Mouse (Mus musculus) MEL (cell line): ENCODE data around the gene Sec24c. TPM values are rescaled to one million over a fixed set of nuclear protein-coding genes. Genes with fewer than 3 reads are reported as not detected.

Experiments
- DNase-seq: peaks from one replicate; pipeline ENCODE4 v3.0.0; 2011; ENCODE audit warnings: low read depth, low spot score
- H3K27ac ChIP-seq: 2 replicates; pipeline ENCODE4 v1.5.1; 2012; ENCODE audit warnings: low read depth, mild to moderate bottlenecking, control low read depth, low read length, moderate library complexity; ENCODE audit not compliant: control insufficient read depth
- H3K27me3 ChIP-seq, 2 experiments: fragments of 150-350 bp in 1 of 2; sonication (generic) in 1 of 2; 2 replicates each; pipeline ENCODE4 v1.6.1; 2012; ENCODE audit warnings: low read length in 2 of 2, mild to moderate bottlenecking in 2 of 2, improper control_type of control experiment in 1 of 2, moderate library complexity in 1 of 2; ENCODE audit not compliant: insufficient read depth in 2 of 2, control insufficient read depth in 1 of 2
- H3K36me3 ChIP-seq, 2 experiments: 2 replicates each; pipeline ENCODE4 v1.6.1; 2012 to 2014; ENCODE audit warnings: low read length in 2 of 2, improper control_type of control experiment in 1 of 2, inconsistent platforms in 1 of 2, mild to moderate bottlenecking in 1 of 2; ENCODE audit not compliant: insufficient read depth in 2 of 2, control insufficient read depth in 1 of 2
- H3K4me1 ChIP-seq, 2 experiments: fragments of 150-350 bp in 1 of 2; sonication (generic) in 1 of 2; 2 replicates each; pipeline ENCODE4 v1.6.1; 2012; ENCODE audit warnings: low read length in 2 of 2, improper control_type of control experiment in 1 of 2, mild to moderate bottlenecking in 1 of 2; ENCODE audit not compliant: insufficient read depth in 2 of 2, control insufficient read depth in 1 of 2
- H3K4me3 ChIP-seq, 2 experiments: fragments of 150-350 bp in 1 of 2; sonication (generic) in 1 of 2; 2 replicates each; pipeline ENCODE4 v1.5.1; 2012; ENCODE audit warnings: low read depth in 2 of 2, low read length in 2 of 2, mild to moderate bottlenecking in 2 of 2, moderate library complexity in 2 of 2, control low read depth in 1 of 2, improper control_type of control experiment in 1 of 2; ENCODE audit not compliant: control insufficient read depth in 1 of 2, insufficient read depth in 1 of 2
- H3K79me2 ChIP-seq: 2 replicates; pipeline ENCODE4 v1.6.1; 2012; ENCODE audit warnings: mild to moderate bottlenecking, low read length, moderate library complexity; ENCODE audit not compliant: control insufficient read depth, poor library complexity, insufficient read depth
- H3K9ac ChIP-seq: 2 replicates; pipeline ENCODE4 v1.6.1; 2012; ENCODE audit warnings: low read depth, mild to moderate bottlenecking, control low read depth, low read length, moderate library complexity; ENCODE audit not compliant: control insufficient read depth, poor library complexity, severe bottlenecking
- H3K9me3 ChIP-seq: fragments of 150-350 bp; sonication (generic); replicated peaks from 2 replicates; pipeline ENCODE4 v1.6.1; 2012; ENCODE audit warnings: mild to moderate bottlenecking, low read length, improper control_type of control experiment, moderate library complexity; ENCODE audit not compliant: insufficient read depth
- CHD1 ChIP-seq: IDR thresholded peaks from 2 replicates; pipeline ENCODE4 v1.6.1; 2012; ENCODE audit warnings: low read depth, mild to moderate bottlenecking, inconsistent platforms, low read length, improper control_type of control experiment
- NELFE ChIP-seq: IDR thresholded peaks from 2 replicates; pipeline ENCODE4 v1.6.1; 2011; ENCODE audit warnings: low read depth, low read length, improper control_type of control experiment
- POLR2A ChIP-seq, 2 experiments: IDR thresholded peaks; 2 replicates each; pipeline ENCODE4 v1.6.1; 2011 to 2012; ENCODE audit warnings: low read length in 2 of 2, mild to moderate bottlenecking in 2 of 2, control low read depth in 1 of 2, improper control_type of control experiment in 1 of 2, low read depth in 1 of 2, moderate library complexity in 1 of 2; ENCODE audit not compliant: control insufficient read depth in 1 of 2, insufficient read depth in 1 of 2, poor library complexity in 1 of 2
- SMC3 ChIP-seq: IDR thresholded peaks from 2 replicates; pipeline ENCODE4 v1.6.1; 2011; ENCODE audit warnings: low read depth, low read length, improper control_type of control experiment
- TBP ChIP-seq: IDR thresholded peaks from 2 replicates; pipeline ENCODE4 v1.8.0; 2011; ENCODE audit warnings: low read depth, low read length, improper control_type of control experiment
- ZNF384 ChIP-seq: IDR thresholded peaks from 2 replicates; pipeline ENCODE4 v1.6.1; 2012; ENCODE audit warnings: low read depth, mild to moderate bottlenecking, inconsistent platforms, low read length, improper control_type of control experiment
- polyA plus RNA-seq, 2 experiments: library from polyadenylated mRNA; stranded (reverse) in 1 of 2; unstranded in 1 of 2; fragments of >175 nt in 1 of 2; fragments of >200 nt in 1 of 2; gene quantifications; 2 replicates each; pipeline versions ENCODE4 v1.2.1 to v1.2.4; 2012; ENCODE audit warnings: low replicate concordance in 2 of 2, low read depth in 1 of 2; ENCODE audit not compliant: insufficient read length in 2 of 2, insufficient read depth in 1 of 2, missing spikeins in 1 of 2
- total RNA-seq: library from RNA; depleted of rRNA; stranded (reverse); fragments of 300-350 nt; gene quantifications from 2 replicates; pipeline ENCODE4 v1.2.3, GENCODE M21; 2012

The Sec24c gene
- total and polyA plus RNA-seq, 3 experiments = 83.9 to 263 (median 121) TPM

DNA sequence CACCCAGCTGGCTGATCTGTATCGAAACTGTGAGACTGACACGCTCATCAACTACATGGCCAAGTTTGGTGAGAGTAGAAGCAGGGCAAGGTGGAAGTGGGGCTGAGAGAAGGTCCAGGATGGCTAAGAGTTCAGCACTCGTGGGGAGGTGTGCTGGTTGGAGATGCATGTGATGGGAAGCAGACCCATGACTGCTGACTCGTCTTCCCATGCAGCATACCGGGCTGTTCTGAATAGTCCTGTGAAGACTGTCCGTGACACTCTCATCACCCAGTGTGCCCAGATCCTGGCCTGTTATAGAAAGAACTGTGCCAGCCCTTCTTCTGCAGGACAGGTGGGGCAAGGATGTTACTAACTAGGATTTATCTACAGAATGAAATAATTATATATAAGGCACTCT is 17.7 kb downstream of the Sec24c start:
- H3K27me3 ChIP-seq = no peaks in the 10 kb centered on the region
- TF ChIP-seq POLR2A (IDR thresholded peaks at IDR 0.05; ENCODE audit: control insufficient read depth in 1 of 2, insufficient read depth in 1 of 2, low read depth in 1 of 2, low read length in 2 of 2, poor library complexity in 1 of 2) (peak in 1 of 2 experiments; percentile 25; a peak in 1 of 4 replicates), ZNF384 (no peak)
- no peak for DNase-seq
- peaks cover 0 to 36% of the 10 kb centered on the region in 2 experiments for H3K36me3 ChIP-seq
- H3K9me3 ChIP-seq = no peaks in the 10 kb centered on the region
- no peak overlapping the region for H3K27ac ChIP-seq
- no peak overlapping the region for H3K9ac ChIP-seq
- H3K4me3 ChIP-seq = no peak overlapping the region
- no peaks in the 10 kb centered on the region for H3K4me1 ChIP-seq
- peaks cover 14% of the 10 kb centered on the region for H3K79me2 ChIP-seq

DNA sequence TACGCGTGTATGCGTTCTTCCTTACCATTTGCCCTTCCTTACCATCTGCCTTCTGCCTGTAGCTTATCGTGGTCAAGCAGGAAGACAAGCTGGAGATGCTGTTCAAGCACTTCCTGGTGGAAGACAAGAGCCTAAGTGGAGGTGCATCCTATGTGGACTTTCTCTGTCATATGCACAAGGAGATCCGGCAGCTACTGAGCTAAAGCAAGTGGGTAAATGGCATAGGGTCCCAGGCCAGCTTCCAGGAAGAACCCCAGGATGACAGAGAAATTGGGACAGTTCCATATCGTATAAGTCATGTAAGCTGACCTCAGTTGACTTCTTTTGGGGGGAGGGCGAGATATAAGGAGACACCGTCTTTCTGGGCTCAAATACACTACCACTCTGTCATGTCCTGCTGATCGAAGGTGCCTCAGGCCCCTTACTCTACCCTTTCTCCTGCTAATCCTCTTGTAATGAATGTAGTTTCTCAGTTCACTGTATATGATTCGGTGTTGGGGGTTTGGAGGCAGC is 19.5 kb downstream of the Sec24c start:
- Histone ChIP-seq H3K79me2 (peaks cover 21% of the 10 kb centered on the region), H3K9me3 (no peaks in the 10 kb centered on the region), H3K9ac (no peak overlapping the region), H3K4me3 (no peak overlapping the region), H3K36me3 (peaks cover 14 to 26% of the 10 kb centered on the region in 2 experiments), H3K27ac (no peak overlapping the region), H3K4me1 (peaks cover 6 to 8% of the 10 kb centered on the region in 2 experiments), H3K27me3 (no peaks in the 10 kb centered on the region)
- DNase-seq = no peak
- no peak for TF ChIP-seq CHD1
- TF ChIP-seq NELFE = no peak
- TF ChIP-seq TBP = no peak
- TF ChIP-seq SMC3 = no peak

- no peak overlapping the region for H3K4me3 ChIP-seq
- H3K9ac ChIP-seq = no peak overlapping the region
- H3K9me3 ChIP-seq = no peaks in the 10 kb centered on the region
- H3K36me3 ChIP-seq = peaks cover 21 to 24% of the 10 kb centered on the region in 2 experiments
- H3K79me2 ChIP-seq = peaks cover 21% of the 10 kb centered on the region
- no peak for DNase-seq
- TF ChIP-seq POLR2A (IDR thresholded peaks at IDR 0.05; ENCODE audit: control insufficient read depth in 1 of 2, insufficient read depth in 1 of 2, low read depth in 1 of 2, low read length in 2 of 2, poor library complexity in 1 of 2) = peak in 1 of 2 experiments; percentile 38; a peak in 1 of 4 replicates
- no peak for TF ChIP-seq CHD1
- no peaks in the 10 kb centered on the region for H3K27me3 ChIP-seq
- no peak overlapping the region for H3K27ac ChIP-seq
- peaks cover 12% of the 10 kb centered on the region in 2 experiments for H3K4me1 ChIP-seq
These were observed 20.2 kb downstream of the Sec24c start for GRCm38 (mm10) chr14:20694185-20694883.
